Mouse (Mus musculus): ENCODE data around the gene Tjp3.
"Not testable (repeated sequence)": the region's sequence is repeated elsewhere in the genome, so short reads cannot be mapped to it uniquely, and the experiment has no call there.

The Tjp3 gene

DNA sequence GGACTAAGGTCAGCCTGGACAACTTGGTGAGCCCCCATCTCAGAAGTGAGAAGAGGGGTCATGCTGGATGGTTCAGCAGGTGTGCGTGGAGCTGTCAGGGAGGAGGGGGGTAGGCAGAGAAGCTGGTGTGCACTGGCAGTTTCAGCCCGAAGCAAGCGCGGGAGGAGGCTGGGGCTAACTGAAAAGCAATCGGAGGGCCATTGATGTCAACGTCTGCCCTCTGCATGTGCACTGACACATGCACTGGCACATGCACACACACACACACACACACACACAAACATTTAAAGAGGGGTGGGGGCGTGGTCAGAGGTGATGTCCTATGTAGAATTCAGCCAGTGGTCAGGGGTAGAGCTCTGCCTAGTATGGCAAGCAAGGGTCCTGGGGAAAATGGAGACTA, 59.9 kb downstream of the Tjp3 start:
- no peak for DNase-seq (ENCODE audit: low read depth)

DNA sequence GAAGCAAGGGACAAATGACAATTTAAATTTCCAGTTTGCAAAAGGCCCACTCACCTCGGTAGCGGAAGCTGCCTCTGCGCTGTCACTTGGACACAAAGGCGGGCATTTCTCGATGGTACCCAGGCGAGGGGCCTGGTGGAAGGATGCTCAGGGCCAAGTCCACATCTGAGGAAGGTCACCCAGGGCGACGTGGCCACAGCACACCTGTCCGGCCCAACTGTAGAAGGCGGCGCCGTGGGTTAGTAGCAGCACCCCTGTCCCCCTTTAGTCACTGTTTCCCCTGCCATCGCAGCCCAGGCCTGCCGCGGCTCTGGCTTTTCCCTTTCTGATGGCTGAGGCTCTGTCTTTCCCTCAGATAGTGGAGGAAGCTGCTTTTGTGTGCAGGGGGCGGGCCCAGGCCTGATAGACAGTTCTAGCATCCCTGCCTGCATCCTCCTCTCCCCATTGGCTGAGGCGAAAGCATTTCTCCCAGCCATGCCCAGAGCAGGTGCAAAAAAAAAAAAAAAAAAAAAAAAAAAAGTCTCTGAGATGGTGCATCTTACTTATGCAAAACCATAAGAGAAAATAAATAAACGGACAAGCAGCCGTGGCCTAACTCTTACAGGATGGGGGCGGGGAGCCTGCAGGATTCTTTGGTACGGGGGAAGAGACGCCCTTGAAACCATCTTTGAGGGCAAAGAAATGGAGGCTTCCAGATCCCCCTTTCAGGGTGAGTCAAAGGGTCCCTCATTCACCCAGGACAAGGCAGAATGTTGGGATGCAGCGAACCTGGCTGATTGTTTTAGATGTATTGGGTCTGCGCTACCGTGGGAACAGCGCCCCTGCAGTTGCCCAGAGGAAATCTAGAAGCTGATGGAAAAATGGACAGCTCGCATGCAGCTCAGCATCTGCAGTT, 60.7 kb downstream of the Tjp3 start, which contains the start of gene Atcay:
TSS of gene Atcay (minus strand) at position 396 of the 895 bp plus-strand sequence.
- no peak for DNase-seq (ENCODE audit: low read depth)

- DNase-seq (ENCODE audit: low read depth): no peak
These were observed 61.5 kb downstream of the Tjp3 start for GRCm38 (mm10) chr10:81229735-81230437.

DNA sequence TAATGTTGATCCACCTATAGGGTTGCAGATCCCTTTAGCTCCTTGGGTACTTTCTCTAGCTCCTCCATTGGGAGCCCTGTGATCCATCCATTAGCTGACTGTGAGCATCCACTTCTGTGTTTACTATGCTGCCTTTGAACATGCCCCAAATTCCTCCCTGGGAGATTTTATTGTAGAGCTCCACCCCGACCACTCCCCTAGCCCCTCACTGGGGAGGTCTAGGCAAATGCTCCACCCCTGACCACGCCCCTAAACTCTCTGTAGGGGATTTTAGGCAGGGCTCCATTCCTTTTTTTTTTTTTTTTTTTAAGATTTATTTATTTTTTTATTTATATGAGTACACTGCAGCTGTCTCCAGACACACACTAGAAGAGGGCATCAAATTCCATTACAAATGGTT, 67.7 kb downstream of the Tjp3 start:
- not testable (repeated sequence) for DNase-seq (ENCODE audit: low read depth)

Measured in 416B (cell line).